Mouse (Mus musculus) MEL (cell line): ENCODE measurements around the gene Pnpo. TPM values are rescaled to one million over a fixed set of nuclear protein-coding genes. Genes with fewer than 3 reads are reported as not detected.

ENCODE experiments used
- DNase-seq: peaks from one replicate; pipeline ENCODE4 v3.0.0; 2011; ENCODE audit warnings: low read depth, low spot score
- H3K27ac ChIP-seq: 2 replicates; pipeline ENCODE4 v1.5.1; 2012; ENCODE audit warnings: low read depth, mild to moderate bottlenecking, control low read depth, low read length, moderate library complexity; ENCODE audit not compliant: control insufficient read depth
- H3K27me3 ChIP-seq, 2 experiments: fragments of 150-350 bp in 1 of 2; sonication (generic) in 1 of 2; 2 replicates each; pipeline ENCODE4 v1.6.1; 2012; ENCODE audit warnings: low read length in 2 of 2, mild to moderate bottlenecking in 2 of 2, improper control_type of control experiment in 1 of 2, moderate library complexity in 1 of 2; ENCODE audit not compliant: insufficient read depth in 2 of 2, control insufficient read depth in 1 of 2
- H3K36me3 ChIP-seq, 2 experiments: 2 replicates each; pipeline ENCODE4 v1.6.1; 2012 to 2014; ENCODE audit warnings: low read length in 2 of 2, improper control_type of control experiment in 1 of 2, inconsistent platforms in 1 of 2, mild to moderate bottlenecking in 1 of 2; ENCODE audit not compliant: insufficient read depth in 2 of 2, control insufficient read depth in 1 of 2
- H3K4me1 ChIP-seq, 2 experiments: fragments of 150-350 bp in 1 of 2; sonication (generic) in 1 of 2; 2 replicates each; pipeline ENCODE4 v1.6.1; 2012; ENCODE audit warnings: low read length in 2 of 2, improper control_type of control experiment in 1 of 2, mild to moderate bottlenecking in 1 of 2; ENCODE audit not compliant: insufficient read depth in 2 of 2, control insufficient read depth in 1 of 2
- H3K4me3 ChIP-seq, 2 experiments: fragments of 150-350 bp in 1 of 2; sonication (generic) in 1 of 2; 2 replicates each; pipeline ENCODE4 v1.5.1; 2012; ENCODE audit warnings: low read depth in 2 of 2, low read length in 2 of 2, mild to moderate bottlenecking in 2 of 2, moderate library complexity in 2 of 2, control low read depth in 1 of 2, improper control_type of control experiment in 1 of 2; ENCODE audit not compliant: control insufficient read depth in 1 of 2, insufficient read depth in 1 of 2
- H3K79me2 ChIP-seq: 2 replicates; pipeline ENCODE4 v1.6.1; 2012; ENCODE audit warnings: mild to moderate bottlenecking, low read length, moderate library complexity; ENCODE audit not compliant: control insufficient read depth, poor library complexity, insufficient read depth
- H3K9ac ChIP-seq: 2 replicates; pipeline ENCODE4 v1.6.1; 2012; ENCODE audit warnings: low read depth, mild to moderate bottlenecking, control low read depth, low read length, moderate library complexity; ENCODE audit not compliant: control insufficient read depth, poor library complexity, severe bottlenecking
- H3K9me3 ChIP-seq: fragments of 150-350 bp; sonication (generic); replicated peaks from 2 replicates; pipeline ENCODE4 v1.6.1; 2012; ENCODE audit warnings: mild to moderate bottlenecking, low read length, improper control_type of control experiment, moderate library complexity; ENCODE audit not compliant: insufficient read depth
- BHLHE40 ChIP-seq: IDR thresholded peaks from 2 replicates; pipeline ENCODE4 v1.6.1; 2012; ENCODE audit warnings: low read depth, mild to moderate bottlenecking, inconsistent platforms, low read length, improper control_type of control experiment, borderline replicate concordance
- CHD1 ChIP-seq: IDR thresholded peaks from 2 replicates; pipeline ENCODE4 v1.6.1; 2012; ENCODE audit warnings: low read depth, mild to moderate bottlenecking, inconsistent platforms, low read length, improper control_type of control experiment
- CHD2 ChIP-seq: IDR thresholded peaks from 2 replicates; pipeline ENCODE4 v1.6.1; 2011; ENCODE audit warnings: low read length, improper control_type of control experiment
- CTCF ChIP-seq, 3 experiments: IDR thresholded peaks in 2 of 3; conservative IDR thresholded peaks in 1 of 3; 2 replicates each; pipeline ENCODE4 v1.5.1; 2011 to 2012; ENCODE audit warnings: low read length in 3 of 3, low read depth in 2 of 3, mild to moderate bottlenecking in 2 of 3, improper control_type of control experiment in 1 of 3, inconsistent platforms in 1 of 3, mixed read lengths in 1 of 3, moderate library complexity in 1 of 3; ENCODE audit not compliant: control insufficient read depth in 1 of 3, insufficient read depth in 1 of 3, poor library complexity in 1 of 3, severe bottlenecking in 1 of 3
- E2F4 ChIP-seq: IDR thresholded peaks from 2 replicates; pipeline ENCODE4 v1.6.1; 2011; ENCODE audit warnings: low read depth, low read length, improper control_type of control experiment, borderline replicate concordance
- EP300 ChIP-seq, 2 experiments: IDR thresholded peaks; 2 replicates each; pipeline ENCODE4 v1.6.1; 2011; ENCODE audit warnings: improper control_type of control experiment in 2 of 2, low read length in 2 of 2, low read depth in 1 of 2, mild to moderate bottlenecking in 1 of 2
- ETS1 ChIP-seq: IDR thresholded peaks from 2 replicates; pipeline ENCODE4 v1.6.1; 2012; ENCODE audit warnings: low read depth, mild to moderate bottlenecking, inconsistent platforms, low read length, improper control_type of control experiment, moderate library complexity
- GABPA ChIP-seq: IDR thresholded peaks from 2 replicates; pipeline ENCODE4 v1.6.1; 2012; ENCODE audit warnings: low read depth, mild to moderate bottlenecking, inconsistent platforms, low read length, improper control_type of control experiment, moderate library complexity
- GATA1 ChIP-seq: IDR thresholded peaks from 2 replicates; pipeline ENCODE4 v1.6.1; 2011; ENCODE audit warnings: low read depth, low read length, improper control_type of control experiment
- HCFC1 ChIP-seq: IDR thresholded peaks from 2 replicates; pipeline ENCODE4 v1.6.1; 2012; ENCODE audit warnings: low read depth, mild to moderate bottlenecking, inconsistent platforms, low read length, improper control_type of control experiment, moderate library complexity
- JUND ChIP-seq: IDR thresholded peaks from 2 replicates; pipeline ENCODE4 v1.6.1; 2011; ENCODE audit warnings: low read depth, mild to moderate bottlenecking, improper control_type of control experiment, low read length
- MAFK ChIP-seq: IDR thresholded peaks from 2 replicates; pipeline ENCODE4 v1.6.1; 2011; ENCODE audit warnings: low read depth, mild to moderate bottlenecking, low read length, improper control_type of control experiment, borderline replicate concordance
- MEF2A ChIP-seq: IDR thresholded peaks from 2 replicates; pipeline ENCODE4 v1.6.1; 2014; ENCODE audit warnings: low read depth, mild to moderate bottlenecking, inconsistent platforms, low read length, improper control_type of control experiment; ENCODE audit not compliant: poor library complexity, insufficient replicate concordance, severe bottlenecking; ENCODE audit errors: extremely low read depth
- MXI1 ChIP-seq: IDR thresholded peaks from 2 replicates; pipeline ENCODE4 v1.6.1; 2011; ENCODE audit warnings: mild to moderate bottlenecking, low read depth, low read length, improper control_type of control experiment
- MYB ChIP-seq: IDR thresholded peaks from 2 replicates; pipeline ENCODE4 v1.6.1; 2011; ENCODE audit warnings: mild to moderate bottlenecking, low read depth, low read length, improper control_type of control experiment
- MYC ChIP-seq: IDR thresholded peaks from 2 replicates; pipeline ENCODE4 v1.6.1; 2011; ENCODE audit warnings: low read depth, mild to moderate bottlenecking, low read length, improper control_type of control experiment, moderate library complexity
- NELFE ChIP-seq: IDR thresholded peaks from 2 replicates; pipeline ENCODE4 v1.6.1; 2011; ENCODE audit warnings: low read depth, low read length, improper control_type of control experiment
- NRF1 ChIP-seq: IDR thresholded peaks from 2 replicates; pipeline ENCODE4 v1.6.1; 2014; ENCODE audit warnings: low read depth, mild to moderate bottlenecking, inconsistent platforms, low read length, improper control_type of control experiment, moderate library complexity; ENCODE audit not compliant: poor library complexity, insufficient read depth, severe bottlenecking
- POLR2A ChIP-seq, 2 experiments: IDR thresholded peaks; 2 replicates each; pipeline ENCODE4 v1.6.1; 2011 to 2012; ENCODE audit warnings: low read length in 2 of 2, mild to moderate bottlenecking in 2 of 2, control low read depth in 1 of 2, improper control_type of control experiment in 1 of 2, low read depth in 1 of 2, moderate library complexity in 1 of 2; ENCODE audit not compliant: control insufficient read depth in 1 of 2, insufficient read depth in 1 of 2, poor library complexity in 1 of 2
- POLR2AphosphoS5 ChIP-seq: IDR thresholded peaks from 2 replicates; pipeline ENCODE4 v1.6.1; 2012; ENCODE audit warnings: low read depth, borderline replicate concordance, mild to moderate bottlenecking, inconsistent platforms, low read length, moderate library complexity, mixed read lengths
- RAD21 ChIP-seq: IDR thresholded peaks from 2 replicates; pipeline ENCODE4 v1.6.1; 2011; ENCODE audit warnings: mild to moderate bottlenecking, low read depth, low read length, improper control_type of control experiment
- RCOR1 ChIP-seq: IDR thresholded peaks from 2 replicates; pipeline ENCODE4 v1.6.1; 2012; ENCODE audit warnings: low read depth, mild to moderate bottlenecking, inconsistent platforms, low read length, improper control_type of control experiment
- SIN3A ChIP-seq: IDR thresholded peaks from 2 replicates; pipeline ENCODE4 v1.6.1; 2012; ENCODE audit warnings: low read length, improper control_type of control experiment, inconsistent platforms
- SMC3 ChIP-seq: IDR thresholded peaks from 2 replicates; pipeline ENCODE4 v1.6.1; 2011; ENCODE audit warnings: low read depth, low read length, improper control_type of control experiment
- TBP ChIP-seq: IDR thresholded peaks from 2 replicates; pipeline ENCODE4 v1.8.0; 2011; ENCODE audit warnings: low read depth, low read length, improper control_type of control experiment
- TCF12 ChIP-seq: IDR thresholded peaks from 2 replicates; pipeline ENCODE4 v1.6.1; 2014; ENCODE audit warnings: low read depth, mild to moderate bottlenecking, inconsistent platforms, low read length, improper control_type of control experiment, moderate library complexity
- USF1 ChIP-seq: IDR thresholded peaks from 2 replicates; pipeline ENCODE4 v1.6.1; 2014; ENCODE audit warnings: low read depth, mild to moderate bottlenecking, inconsistent platforms, low read length, improper control_type of control experiment, moderate library complexity
- USF2 ChIP-seq, 2 experiments: IDR thresholded peaks; 2 replicates each; pipeline ENCODE4 v1.6.1; 2011 to 2012; ENCODE audit warnings: improper control_type of control experiment in 2 of 2, low read length in 2 of 2, borderline replicate concordance in 1 of 2, inconsistent platforms in 1 of 2, low read depth in 1 of 2, mild to moderate bottlenecking in 1 of 2; ENCODE audit not compliant: insufficient read depth in 1 of 2
- ZC3H11A ChIP-seq: IDR thresholded peaks from 2 replicates; pipeline ENCODE4 v1.6.1; 2012; ENCODE audit warnings: low read depth, mild to moderate bottlenecking, inconsistent platforms, low read length, improper control_type of control experiment
- ZKSCAN1 ChIP-seq: IDR thresholded peaks from 2 replicates; pipeline ENCODE4 v1.6.1; 2012; ENCODE audit warnings: low read depth, mild to moderate bottlenecking, inconsistent platforms, low read length, improper control_type of control experiment, moderate library complexity
- ZMIZ1 ChIP-seq: IDR thresholded peaks from 2 replicates; pipeline ENCODE4 v1.6.1; 2012; ENCODE audit warnings: low read depth, mild to moderate bottlenecking, inconsistent platforms, low read length, improper control_type of control experiment, moderate library complexity
- ZNF384 ChIP-seq: IDR thresholded peaks from 2 replicates; pipeline ENCODE4 v1.6.1; 2012; ENCODE audit warnings: low read depth, mild to moderate bottlenecking, inconsistent platforms, low read length, improper control_type of control experiment
- polyA plus RNA-seq, 2 experiments: library from polyadenylated mRNA; stranded (reverse) in 1 of 2; unstranded in 1 of 2; fragments of >175 nt in 1 of 2; fragments of >200 nt in 1 of 2; gene quantifications; 2 replicates each; pipeline versions ENCODE4 v1.2.1 to v1.2.4; 2012; ENCODE audit warnings: low replicate concordance in 2 of 2, low read depth in 1 of 2; ENCODE audit not compliant: insufficient read length in 2 of 2, insufficient read depth in 1 of 2, missing spikeins in 1 of 2
- total RNA-seq: library from RNA; depleted of rRNA; stranded (reverse); fragments of 300-350 nt; gene quantifications from 2 replicates; pipeline ENCODE4 v1.2.3, GENCODE M21; 2012

Pnpo gene
- total and polyA plus RNA-seq, 3 experiments = 38.8 to 55.7 TPM; not detected in 1

- TF ChIP-seq E2F4 = no peak
- TF ChIP-seq NELFE = peak; percentile 35; the same call in 1 of the 2 replicates
- 0 out of 2 replicates have a peak, but pooled peaks have one; percentile 32 for TF ChIP-seq ZMIZ1
Observed at GRCm38 (mm10) chr11:96944844-96945580, 1.2 kb upstream of the Pnpo start (continued).

DNA sequence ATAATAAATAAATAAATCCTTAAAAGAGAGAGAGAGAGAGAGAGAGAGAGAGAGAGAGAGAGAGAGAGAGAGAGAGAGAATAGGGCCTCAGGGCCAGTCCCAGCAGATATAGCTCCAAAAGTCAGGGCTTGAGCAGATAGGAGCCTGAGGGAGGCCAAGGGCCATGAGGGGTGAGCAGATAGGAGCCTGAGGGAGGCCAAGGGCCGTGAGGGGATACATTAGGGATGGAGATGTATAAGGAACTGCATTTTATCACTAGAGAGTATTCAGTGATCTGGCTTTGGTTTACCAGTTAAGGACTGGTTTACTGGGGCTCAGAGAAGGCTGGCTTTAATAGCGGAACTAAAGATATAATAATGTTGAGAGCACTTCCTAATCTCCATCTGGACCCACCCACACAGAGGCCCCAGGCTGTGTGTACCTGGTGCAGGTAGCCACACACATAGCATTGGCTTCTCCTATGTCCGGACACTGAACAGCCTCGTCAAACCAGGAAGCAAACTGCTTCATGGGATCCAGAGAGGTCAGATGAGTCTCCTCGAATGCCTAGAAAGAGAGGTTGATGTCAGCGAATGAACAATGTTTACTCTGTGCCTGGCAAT is 1.7 kb downstream of the Pnpo start:
- DNase-seq = peak; percentile 77
- peaks cover 30% of the 10 kb centered on the region for H3K79me2 ChIP-seq
- H3K9me3 ChIP-seq = no peaks in the 10 kb centered on the region
- peaks cover 4 to 47% of the 10 kb centered on the region in 2 experiments for H3K36me3 ChIP-seq
- H3K4me1 ChIP-seq = peaks cover 21 to 46% of the 10 kb centered on the region in 2 experiments
- peak overlapping the region; percentile 33 for H3K27ac ChIP-seq
- no peak overlapping the region for H3K4me3 ChIP-seq
- no peak overlapping the region for H3K9ac ChIP-seq
- no peaks in the 10 kb centered on the region for H3K27me3 ChIP-seq
- TF ChIP-seq ZNF384 (no peak), POLR2AphosphoS5 (no peak), USF2 (IDR thresholded peaks at IDR 0.05; ENCODE audit: borderline replicate concordance in 1 of 2, insufficient read depth in 1 of 2, low read depth in 1 of 2, low read length in 2 of 2) (no peak), E2F4 (no peak), ZKSCAN1 (no peak), POLR2A (IDR thresholded peaks at IDR 0.05; ENCODE audit: control insufficient read depth in 1 of 2, insufficient read depth in 1 of 2, low read depth in 1 of 2, low read length in 2 of 2, poor library complexity in 1 of 2) (no peak), CTCF (IDR thresholded peaks at IDR 0.05 in 2 of 3, conservative IDR thresholded peaks at IDR 0.05 in 1 of 3; ENCODE audit: control insufficient read depth in 1 of 3, insufficient read depth in 1 of 3, low read depth in 2 of 3, low read length in 3 of 3, poor library complexity in 1 of 3, severe bottlenecking in 1 of 3) (no peak), MAFK (no peak), CHD1 (no peak), USF1 (no peak), GATA1 (peak; percentile 74), SMC3 (no peak), RAD21 (no peak), TCF12 (peak; percentile 63), ZC3H11A (no peak), NELFE (no peak; the same call in 1 of the 2 replicates), HCFC1 (0 out of 2 replicates have a peak, but pooled peaks have one; percentile 27), GABPA (no peak), EP300 (IDR thresholded peaks at IDR 0.05; ENCODE audit: low read depth in 1 of 2, low read length in 2 of 2) (peak; percentile 68 to 76), ETS1 (0 out of 2 replicates have a peak, but pooled peaks have one; percentile 32), NRF1 (no peak), JUND (no peak; the same call in 1 of the 2 replicates), SIN3A (peak; percentile 63; the same call in 1 of the 2 replicates), BHLHE40 (no peak), MYB (no peak), CHD2 (no peak), MXI1 (peak; percentile 35; the same call in 1 of the 2 replicates), MEF2A (no peak), MYC (peak; percentile 44; the same call in 1 of the 2 replicates), RCOR1 (peak; percentile 95), TBP (no peak)
